Mouse (Mus musculus) kidney, embryonic 16.5 days (tissue): ENCODE measurements around the gene Ccdc12. TPM values are rescaled to one million over a fixed set of nuclear protein-coding genes. Genes with fewer than 3 reads are reported as not detected.
"Not testable (repeated sequence)": the region's sequence is repeated elsewhere in the genome, so short reads cannot be mapped to it uniquely, and the experiment has no call there.

Source experiments
- ATAC-seq: fragments of 200-750 bp; cut with Nextera tagmentation; 2 replicates; pipeline ENCODE4 v1.8.0; 2017; ENCODE audit warnings: moderate TSS enrichment; ENCODE audit not compliant: low FRiP score, low TSS enrichment
- H3K27ac ChIP-seq: fragments of 300-500 bp; sonication (generic); 2 replicates; pipeline ENCODE4 v1.5.1; 2014; ENCODE audit warnings: low read length
- H3K27me3 ChIP-seq: fragments of 300-500 bp; sonication (generic); 2 replicates; pipeline ENCODE4 v1.6.1; 2014; ENCODE audit warnings: low read length, control low read depth, mixed read lengths; ENCODE audit not compliant: insufficient read depth
- H3K36me3 ChIP-seq: fragments of 300-500 bp; sonication (generic); 2 replicates; pipeline ENCODE4 v1.6.1; 2014; ENCODE audit warnings: low read length, control low read depth, mixed read lengths; ENCODE audit not compliant: insufficient read depth
- H3K4me1 ChIP-seq: fragments of 300-500 bp; sonication (generic); 2 replicates; pipeline ENCODE4 v1.6.1; 2014; ENCODE audit warnings: low read length, control low read depth, mixed read lengths; ENCODE audit not compliant: insufficient read depth
- H3K4me2 ChIP-seq: fragments of 300-500 bp; sonication (generic); replicated peaks from 2 replicates; pipeline ENCODE4 v1.6.1; 2014; ENCODE audit warnings: low read depth, low read length
- H3K4me3 ChIP-seq: fragments of 300-500 bp; sonication (generic); 2 replicates; pipeline ENCODE4 v1.5.1; 2014; ENCODE audit warnings: mild to moderate bottlenecking, low read length
- H3K9ac ChIP-seq: fragments of 300-500 bp; sonication (generic); replicated peaks from 2 replicates; pipeline ENCODE4 v1.6.1; 2014; ENCODE audit warnings: low read length
- H3K9me3 ChIP-seq: fragments of 300-500 bp; sonication (generic); 2 replicates; pipeline ENCODE4 v1.6.1; 2016; ENCODE audit warnings: low read length, control low read depth
- WGBS: fragments of 180-500 bp; shearing (Covaris S2); extraction: QIAGEN DNeasy Blood & Tissue Kit; methylation state at CpG from one replicate; pipeline ENCODE4 v1.1.7; 2014; 5-methylcytosine and 5-hydroxymethylcytosine counted together
- polyA plus RNA-seq: library from polyadenylated mRNA; unstranded; fragments of >200 nt; fragmentation: Nextera tagmentation; extraction: Ambion mirVana; gene quantifications from 2 replicates; pipeline ENCODE4 v1.2.1, GENCODE M21; 2015

Ccdc12 gene
- polyA plus RNA-seq, 1 experiment from 2014 or later: 155 TPM

DNA sequence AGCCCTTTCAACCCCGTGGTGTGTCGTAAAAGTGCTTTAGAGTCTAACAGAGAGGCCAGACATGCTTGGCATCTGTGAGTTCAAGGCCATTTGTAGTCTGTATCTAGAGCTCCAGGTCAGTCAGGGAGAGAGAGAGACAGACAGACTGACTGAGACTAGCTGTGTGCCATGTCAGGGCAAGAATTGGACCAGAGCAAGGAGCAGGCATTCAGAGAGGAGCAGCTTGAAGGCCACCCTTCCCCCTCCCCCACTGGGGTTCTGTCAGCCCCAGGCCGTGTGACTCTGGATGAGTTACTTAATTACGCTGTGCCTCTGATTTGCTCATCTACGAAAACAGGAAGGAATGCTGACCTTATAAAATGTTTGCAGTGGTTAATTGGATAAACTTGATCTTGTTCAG, 26.0 kb downstream of the Ccdc12 start:
- H3K4me3 ChIP-seq: no peak overlapping the region
- no peak overlapping the region for H3K9ac ChIP-seq
- H3K9me3 ChIP-seq: no peaks in the 10 kb centered on the region
- no peak for ATAC-seq
- 35% methylated on average over 5 of the region's 5 CpGs for WGBS
- peaks cover 62% of the 10 kb centered on the region for H3K4me1 ChIP-seq
- H3K27me3 ChIP-seq: no peaks in the 10 kb centered on the region
- H3K36me3 ChIP-seq: no peaks in the 10 kb centered on the region
- no peak overlapping the region for H3K4me2 ChIP-seq
- H3K27ac ChIP-seq: peak overlapping the region; percentile 57

DNA sequence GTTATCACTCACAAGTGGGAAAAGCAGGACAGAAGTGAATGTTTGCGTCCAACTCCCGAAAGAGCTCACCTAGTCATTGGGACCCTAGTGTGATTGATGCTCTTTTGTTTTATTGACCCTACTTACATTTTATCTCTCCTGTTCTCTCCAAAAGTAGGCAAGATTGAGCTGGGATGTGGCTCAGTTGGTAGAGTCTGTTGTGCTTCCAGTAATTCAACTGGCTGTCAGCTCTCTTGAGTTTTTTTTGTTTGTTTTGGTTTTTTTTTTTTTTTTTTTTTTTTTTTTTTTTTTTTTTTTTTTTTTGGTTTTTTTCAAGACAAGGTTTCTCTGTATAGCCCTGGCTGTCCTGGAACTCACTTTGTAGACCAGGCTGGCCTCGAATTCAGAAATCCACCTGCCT, 26.4 kb downstream of the Ccdc12 start:
- not testable (repeated sequence) for H3K9ac ChIP-seq, H3K4me3 ChIP-seq, H3K4me2 ChIP-seq, H3K9me3 ChIP-seq, H3K27me3 ChIP-seq, H3K36me3 ChIP-seq, ATAC-seq
- 67% methylated on average over 3 of the region's 3 CpGs for WGBS
- Histone ChIP-seq H3K4me1 (peaks cover 57% of the 10 kb centered on the region), H3K27ac (peak overlapping the region; percentile 98; the same call in 1 of the 2 replicates)

DNA sequence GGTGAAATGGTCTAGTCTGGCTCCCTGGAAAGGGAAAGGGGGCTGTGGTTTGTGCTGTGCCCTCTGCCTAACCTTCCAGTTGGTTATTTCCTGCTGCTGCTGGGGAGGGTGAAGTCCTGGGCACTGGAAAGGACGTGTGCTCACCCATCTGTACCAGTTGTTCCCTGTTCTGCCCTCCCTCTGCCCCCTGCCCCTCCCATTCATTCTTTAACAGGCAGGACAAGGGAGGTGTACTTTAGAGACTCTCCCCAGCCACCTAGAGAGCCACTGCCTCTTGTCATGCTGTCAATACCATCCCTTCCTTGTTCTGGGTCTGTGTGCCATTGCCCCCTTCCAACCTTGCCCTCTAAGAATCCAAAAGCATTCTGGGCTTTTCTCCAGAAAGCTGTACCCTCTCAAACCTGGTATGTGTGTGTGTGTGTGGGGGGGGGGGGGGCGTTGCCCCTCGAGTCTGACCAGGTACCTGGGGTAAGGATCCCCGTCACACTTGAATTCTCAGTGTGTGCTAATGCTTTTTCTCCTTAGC, 27.3 kb downstream of the Ccdc12 start:
- ATAC-seq: peak; percentile 92
- no peaks in the 10 kb centered on the region for H3K27me3 ChIP-seq
- 52% methylated on average over 4 of the region's 4 CpGs for WGBS
- no peaks in the 10 kb centered on the region for H3K36me3 ChIP-seq
- H3K4me3 ChIP-seq: no peak overlapping the region
- H3K4me2 ChIP-seq: peak overlapping the region; percentile 7; the same call in 1 of the 2 replicates
- peaks cover 52% of the 10 kb centered on the region for H3K4me1 ChIP-seq
- no peaks in the 10 kb centered on the region for H3K9me3 ChIP-seq
- H3K27ac ChIP-seq: peak overlapping the region; percentile 98
- peak overlapping the region; percentile 54 for H3K9ac ChIP-seq

DNA sequence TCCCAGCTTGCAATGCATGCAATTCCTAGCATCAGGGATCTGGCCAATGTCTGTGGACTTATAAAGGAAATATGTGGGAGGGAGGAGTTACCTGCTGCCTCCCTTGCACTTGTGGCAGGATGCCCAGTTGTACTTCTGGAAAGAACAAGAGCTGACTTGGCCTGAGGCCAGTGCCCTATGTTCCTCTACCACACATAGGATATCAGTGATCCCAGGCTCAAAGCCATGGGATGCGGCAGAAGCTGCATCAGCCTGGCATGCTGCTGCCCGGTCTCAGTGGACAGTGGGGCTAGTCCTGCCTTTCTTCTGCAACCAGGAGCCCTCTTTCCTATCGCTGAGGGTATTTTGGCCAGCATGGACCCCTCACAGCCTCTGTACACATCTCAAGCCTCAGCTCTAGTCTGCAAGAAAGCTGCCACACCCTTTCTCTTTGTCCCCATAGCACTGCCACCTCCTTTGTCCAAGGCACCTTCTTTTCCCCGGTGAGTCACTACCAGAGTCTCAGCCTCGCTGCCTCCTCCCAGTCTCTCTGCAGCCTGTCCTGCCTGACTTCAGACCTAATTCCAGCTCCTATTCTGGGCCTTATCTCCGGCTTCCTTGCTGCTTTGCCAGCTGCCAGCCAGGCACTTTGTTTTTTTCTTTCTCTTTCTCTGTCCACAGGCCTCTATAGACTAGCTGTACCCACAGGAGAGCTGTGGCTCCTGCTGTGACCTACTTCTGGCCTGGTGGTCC, 28.0 kb downstream of the Ccdc12 start:
- H3K9ac ChIP-seq: peak overlapping the region; percentile 54
- peak; percentile 65 for ATAC-seq
- 77% methylated on average over 6 of the region's 6 CpGs for WGBS
- no peak overlapping the region; the same call in 1 of the 2 replicates for H3K4me2 ChIP-seq
- H3K36me3 ChIP-seq: no peaks in the 10 kb centered on the region
- no peaks in the 10 kb centered on the region for H3K27me3 ChIP-seq
- H3K4me1 ChIP-seq: peaks cover 57% of the 10 kb centered on the region
- H3K4me3 ChIP-seq: no peak overlapping the region
- H3K9me3 ChIP-seq: no peaks in the 10 kb centered on the region
- peak overlapping the region; percentile 98 for H3K27ac ChIP-seq

DNA sequence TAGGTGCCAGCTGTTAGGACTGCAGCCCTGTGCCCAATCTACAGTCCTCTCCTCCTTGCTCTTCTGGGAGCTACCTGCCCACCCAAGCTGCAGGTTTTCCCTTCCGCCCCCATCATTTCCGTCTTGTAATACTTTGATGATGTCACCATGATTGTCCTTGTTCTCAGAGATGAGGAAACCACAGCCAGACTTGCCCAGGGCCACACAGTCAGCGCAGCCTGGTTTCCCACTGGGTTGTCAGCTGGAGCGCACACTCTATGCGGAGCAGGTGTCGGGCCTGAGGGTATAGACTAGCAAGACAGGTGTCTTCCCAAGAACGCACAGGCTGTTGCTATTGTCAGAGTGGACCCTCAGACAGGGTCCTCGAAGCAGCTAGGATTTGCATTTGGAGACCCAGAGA, 28.9 kb downstream of the Ccdc12 start:
- Histone ChIP-seq H3K36me3 (no peaks in the 10 kb centered on the region), H3K9ac (no peak overlapping the region), H3K9me3 (no peaks in the 10 kb centered on the region), H3K4me3 (no peak overlapping the region), H3K27me3 (no peaks in the 10 kb centered on the region), H3K4me1 (peaks cover 61% of the 10 kb centered on the region), H3K4me2 (no peak overlapping the region), H3K27ac (peak overlapping the region; percentile 98)
- ATAC-seq: no peak
- WGBS: 91% methylated on average over 8 of the region's 8 CpGs

DNA sequence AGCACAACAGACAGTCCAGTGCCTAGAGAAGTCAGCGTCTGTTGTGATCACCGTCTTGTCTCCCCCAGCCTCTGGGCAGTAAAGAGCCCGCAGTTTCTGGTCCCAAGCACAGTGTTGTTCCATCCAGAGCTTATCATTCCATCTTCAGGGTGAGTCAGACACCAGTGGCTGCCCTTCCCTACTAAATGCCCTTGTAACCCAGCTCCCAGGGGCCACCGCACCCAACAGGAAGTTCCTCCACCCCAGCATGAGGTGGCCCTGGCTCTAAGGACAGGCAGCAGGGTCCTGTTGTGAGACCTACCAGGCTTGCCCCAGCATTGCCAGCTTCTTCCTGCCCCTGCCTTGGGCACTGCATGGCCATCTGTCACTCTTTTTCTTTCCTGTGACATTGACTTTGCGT, 29.3 kb downstream of the Ccdc12 start:
- no peak overlapping the region for H3K4me2 ChIP-seq
- H3K4me3 ChIP-seq: no peak overlapping the region
- H3K9ac ChIP-seq: no peak overlapping the region
- 78% methylated on average over 5 of the region's 5 CpGs for WGBS
- ATAC-seq: no peak
- H3K36me3 ChIP-seq: no peaks in the 10 kb centered on the region
- H3K9me3 ChIP-seq: no peaks in the 10 kb centered on the region
- no peaks in the 10 kb centered on the region for H3K27me3 ChIP-seq
- peak overlapping the region; percentile 98 for H3K27ac ChIP-seq
- peaks cover 62% of the 10 kb centered on the region for H3K4me1 ChIP-seq

DNA sequence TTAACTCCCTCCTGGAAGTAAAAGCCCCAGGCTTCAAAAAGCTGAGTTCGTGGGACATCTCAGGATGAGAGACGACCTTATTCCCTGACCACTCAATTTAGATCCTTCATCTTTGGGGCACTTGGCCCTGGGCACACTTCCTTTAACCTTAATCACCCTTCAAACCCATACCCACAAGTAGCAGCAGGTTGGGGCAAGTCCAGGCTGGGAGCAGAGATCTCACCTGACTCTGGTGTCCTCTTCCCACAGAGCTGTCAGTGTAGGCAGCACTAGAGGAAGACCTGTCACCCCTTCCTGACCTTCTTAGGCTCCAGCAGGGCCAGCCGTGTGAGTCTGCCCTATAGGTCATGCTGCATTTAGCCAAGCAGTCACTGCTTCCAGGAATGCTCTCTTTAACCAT, 30.2 kb downstream of the Ccdc12 start:
- Histone ChIP-seq H3K9me3 (no peaks in the 10 kb centered on the region), H3K27ac (peak overlapping the region; percentile 98; the same call in 1 of the 2 replicates), H3K4me1 (peaks cover 58% of the 10 kb centered on the region), H3K4me2 (no peak overlapping the region), H3K36me3 (no peaks in the 10 kb centered on the region), H3K4me3 (no peak overlapping the region), H3K9ac (no peak overlapping the region), H3K27me3 (no peaks in the 10 kb centered on the region)
- WGBS: 46% methylated on average over 3 of the region's 3 CpGs
- no peak for ATAC-seq

DNA sequence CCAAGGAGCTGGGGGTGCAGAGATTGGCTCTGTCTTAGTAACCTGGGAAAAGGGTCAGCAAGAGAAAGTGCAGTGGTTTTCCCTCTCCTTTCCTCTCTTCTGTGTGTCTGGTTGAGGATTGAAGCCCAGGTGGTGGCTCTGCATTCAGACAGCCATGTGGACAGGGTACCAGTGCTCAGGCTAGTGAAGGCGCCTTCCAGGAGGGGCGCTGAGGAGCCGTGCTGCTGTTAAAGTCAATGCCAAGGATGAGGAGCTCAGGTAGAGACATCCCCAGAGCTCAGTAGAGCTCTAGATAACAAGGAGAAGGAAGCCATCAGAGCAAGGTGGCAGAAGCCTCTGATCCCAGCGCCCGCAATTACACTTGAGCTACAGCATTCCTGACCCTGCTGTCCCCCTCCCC, 30.8 kb downstream of the Ccdc12 start:
- 58% methylated on average over 5 of the region's 5 CpGs for WGBS
- H3K27me3 ChIP-seq: no peaks in the 10 kb centered on the region
- H3K4me1 ChIP-seq: peaks cover 52% of the 10 kb centered on the region
- H3K36me3 ChIP-seq: no peaks in the 10 kb centered on the region
- H3K4me2 ChIP-seq: no peak overlapping the region
- H3K9me3 ChIP-seq: no peaks in the 10 kb centered on the region
- no peak overlapping the region for H3K4me3 ChIP-seq
- H3K27ac ChIP-seq: no peak overlapping the region
- H3K9ac ChIP-seq: no peak overlapping the region
- ATAC-seq: no peak

DNA sequence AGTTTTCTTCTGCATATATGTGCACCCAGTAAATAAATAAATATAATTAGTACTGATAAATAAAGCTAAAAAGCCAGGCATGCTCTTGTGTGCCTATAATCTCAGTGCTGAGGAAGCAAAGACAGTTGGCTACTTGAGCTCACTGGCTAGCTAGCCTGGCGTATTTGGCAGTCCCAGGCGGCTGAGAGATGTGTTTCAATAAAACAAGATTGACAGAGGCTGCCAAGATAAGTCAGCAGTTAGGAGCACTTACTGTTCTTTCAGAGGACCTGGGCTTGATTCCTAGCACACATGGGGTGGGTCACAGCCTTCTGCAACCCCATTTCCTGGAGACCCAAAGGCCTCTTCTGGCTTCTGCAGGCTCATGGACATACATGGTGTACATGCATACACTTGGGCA, 31.5 kb downstream of the Ccdc12 start:
- Histone ChIP-seq H3K9ac (no peak overlapping the region), H3K4me3 (no peak overlapping the region), H3K4me1 (peaks cover 46% of the 10 kb centered on the region), H3K36me3 (0 out of 2 replicates have a peak, but pooled peaks cover 3% of the 10 kb centered on the region), H3K27me3 (no peaks in the 10 kb centered on the region), H3K4me2 (no peak overlapping the region), H3K9me3 (no peaks in the 10 kb centered on the region), H3K27ac (no peak overlapping the region)
- no peak for ATAC-seq
- 89% methylated on average over 2 of the region's 2 CpGs for WGBS

DNA sequence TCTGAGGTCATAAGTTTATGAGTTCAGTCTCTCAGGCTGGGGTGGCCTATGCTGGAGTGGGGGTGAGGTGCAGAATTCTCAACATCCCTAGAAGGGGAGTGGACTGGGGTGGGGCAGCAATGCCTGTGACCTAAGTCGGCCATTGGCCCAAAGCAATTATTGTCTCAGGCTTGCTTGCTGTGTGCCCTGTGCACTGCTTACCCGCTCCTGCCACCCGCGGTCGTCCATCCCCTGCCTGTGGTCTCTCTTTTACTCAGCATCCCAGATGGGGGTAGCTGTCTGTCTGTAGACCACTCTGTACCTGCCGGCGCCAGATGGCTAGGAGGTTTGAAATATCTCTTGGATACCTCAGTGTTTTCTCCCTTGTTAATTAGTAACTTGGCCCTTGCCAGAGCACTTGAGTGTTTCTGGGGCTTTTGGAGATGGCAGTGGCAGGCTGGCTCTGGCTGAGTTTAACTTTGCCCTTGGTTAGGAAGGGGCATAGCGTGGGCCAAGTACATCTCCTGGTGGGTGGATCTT, 33.0 kb downstream of the Ccdc12 start:
- Histone ChIP-seq H3K9ac (no peak overlapping the region), H3K4me3 (no peak overlapping the region), H3K36me3 (0 out of 2 replicates have a peak, but pooled peaks cover 9% of the 10 kb centered on the region), H3K4me2 (no peak overlapping the region; the same call in 1 of the 2 replicates), H3K27me3 (no peaks in the 10 kb centered on the region), H3K4me1 (peaks cover 32% of the 10 kb centered on the region), H3K27ac (peak overlapping the region; percentile 85), H3K9me3 (no peaks in the 10 kb centered on the region)
- peak; percentile 71 for ATAC-seq
- WGBS: 68% methylated on average over 8 of the region's 8 CpGs
